Mouse (Mus musculus) liver, postnatal 0 days (tissue): ENCODE data around the gene Tnfrsf21.

Experiments used
- CTCF ChIP-seq: sonication (generic); IDR thresholded peaks from 2 replicates; pipeline ENCODE4 v1.5.1; 2016; ENCODE audit warnings: antibody characterized with exemption, low read depth
- EP300 ChIP-seq: IDR thresholded peaks from 2 replicates; pipeline ENCODE4 v1.6.1; 2016; ENCODE audit warnings: antibody characterized with exemption, low read depth, mild to moderate bottlenecking

GRCm38 (mm10) chr17:43053943-43054342, 37.6 kb downstream of the Tnfrsf21 start:
- TF ChIP-seq CTCF (no peak), EP300 (no peak)
